Mouse (Mus musculus): ENCODE results near the gene Srsf6. TPM values are rescaled to one million over a fixed set of nuclear protein-coding genes. Genes with fewer than 3 reads are reported as not detected.

Srsf6 gene
- polyA plus RNA-seq, 1 experiment from 2014 or later = 112 TPM

DNA sequence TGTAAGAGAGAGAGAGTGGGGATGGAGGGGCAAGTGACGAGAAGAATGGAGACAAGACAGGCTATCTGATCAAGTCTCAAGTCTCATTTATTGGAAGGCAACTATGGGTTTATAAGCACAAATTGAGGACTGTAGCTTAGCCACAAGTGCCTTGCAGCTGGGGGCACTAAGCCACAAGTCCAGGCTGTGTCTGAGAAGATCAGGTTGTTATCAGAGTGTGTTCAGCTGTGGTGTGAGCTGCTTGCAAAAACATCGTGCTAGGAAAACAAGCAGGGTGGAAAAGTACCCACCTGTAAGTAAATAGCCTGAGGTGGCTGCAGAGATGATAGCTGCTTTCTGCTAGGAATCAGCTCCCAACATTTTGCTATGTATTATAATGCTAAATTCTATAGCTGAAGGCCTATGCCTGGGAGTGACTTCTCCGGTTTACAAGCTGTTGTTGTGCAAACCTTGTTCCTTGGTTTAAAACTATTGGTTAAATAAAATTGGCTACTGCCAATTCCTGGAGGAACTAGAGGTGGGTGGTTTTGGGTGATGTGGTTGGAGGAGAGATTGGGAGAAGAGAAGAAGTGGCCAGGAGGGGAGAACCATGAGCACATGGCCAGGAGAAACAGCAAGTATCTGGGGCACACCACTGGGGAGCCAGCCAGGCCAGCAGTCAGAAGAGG, 3.3 kb upstream of the Srsf6 start:
- no peaks in the 10 kb centered on the region for H3K27me3 ChIP-seq (replicated peaks; ENCODE audit: control insufficient read depth, insufficient read depth, low read length)
- no peak overlapping the region for H3K27ac ChIP-seq (ENCODE audit: low read depth, low read length)
- H3K36me3 ChIP-seq (ENCODE audit: control insufficient read depth, insufficient read depth, low read length) = no peaks in the 10 kb centered on the region
- no peak overlapping the region for H3K9ac ChIP-seq (ENCODE audit: low read depth, low read length)
- H3K4me1 ChIP-seq (ENCODE audit: control insufficient read depth, insufficient read depth, low read depth, low read length) = peaks cover 10% of the 10 kb centered on the region
- H3K4me2 ChIP-seq (ENCODE audit: low read length) = no peak overlapping the region
- H3K9me3 ChIP-seq (ENCODE audit: control insufficient read depth, low read length) = no peaks in the 10 kb centered on the region
- ATAC-seq = no peak
- 74% methylated on average over 3 of the region's 3 CpGs for WGBS
- H3K4me3 ChIP-seq (ENCODE audit: low read length) = no peak overlapping the region

DNA sequence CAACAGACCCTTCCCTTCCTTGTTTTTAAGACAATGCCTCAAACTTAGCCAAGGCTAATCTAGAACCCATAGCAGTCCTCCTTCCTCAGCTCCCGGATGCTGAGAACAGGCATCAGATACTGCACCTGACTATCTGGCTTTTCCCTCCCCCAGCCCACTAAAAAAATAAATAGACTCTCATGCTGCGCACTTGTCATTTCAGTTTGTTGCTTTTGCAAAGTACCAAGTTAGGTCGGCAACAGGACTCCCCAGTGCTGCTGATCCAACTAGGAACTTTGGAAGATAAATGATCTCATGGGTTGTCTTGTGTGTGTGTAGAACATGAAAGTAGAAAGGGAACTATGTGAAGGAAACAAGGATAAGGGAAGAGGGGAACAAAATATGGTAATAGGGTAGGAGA, 1.6 kb upstream of the Srsf6 start:
- Histone ChIP-seq H3K4me2 (ENCODE audit: low read length) (no peak overlapping the region), H3K4me3 (ENCODE audit: low read length) (no peak overlapping the region), H3K36me3 (ENCODE audit: control insufficient read depth, insufficient read depth, low read length) (peaks cover 11% of the 10 kb centered on the region), H3K27me3 (replicated peaks; ENCODE audit: control insufficient read depth, insufficient read depth, low read length) (no peaks in the 10 kb centered on the region), H3K9me3 (ENCODE audit: control insufficient read depth, low read length) (no peaks in the 10 kb centered on the region), H3K27ac (ENCODE audit: low read depth, low read length) (no peak overlapping the region), H3K4me1 (ENCODE audit: control insufficient read depth, insufficient read depth, low read depth, low read length) (peaks cover 15% of the 10 kb centered on the region), H3K9ac (ENCODE audit: low read depth, low read length) (no peak overlapping the region)
- WGBS = 82% methylated on average over 3 of the region's 3 CpGs
- no peak for ATAC-seq

DNA sequence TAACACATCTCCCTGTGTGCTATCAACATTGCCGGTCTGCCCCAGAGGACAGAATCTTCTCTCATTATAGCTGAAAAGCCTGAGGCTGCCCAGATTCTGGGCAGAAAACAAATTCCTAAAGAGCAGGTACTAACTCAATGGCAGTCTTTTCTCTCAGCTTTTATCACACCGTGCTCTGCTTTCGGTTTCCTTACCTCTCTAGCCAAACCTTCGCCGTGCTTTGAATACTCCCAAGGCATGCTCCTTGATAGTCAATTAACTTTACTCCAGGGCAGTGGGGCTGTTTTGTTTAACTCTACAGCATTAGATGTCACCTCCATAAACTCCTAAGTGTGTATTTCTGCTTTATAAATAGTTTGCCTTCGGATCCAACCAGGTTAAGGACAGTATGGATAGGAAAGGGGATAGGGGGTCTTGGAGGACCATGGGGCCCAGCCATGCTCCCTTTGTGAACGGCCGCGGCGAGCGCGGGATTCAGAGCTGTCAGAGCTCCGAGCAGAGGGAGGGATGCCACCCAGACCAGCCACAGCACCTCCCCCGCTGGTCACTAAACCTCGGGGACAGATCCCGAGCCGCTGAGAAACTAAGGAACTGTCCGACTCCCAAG, 709 bp upstream of the Srsf6 start:
- Histone ChIP-seq H3K27ac (ENCODE audit: low read depth, low read length) (peak overlapping the region; percentile 99), H3K4me1 (ENCODE audit: control insufficient read depth, insufficient read depth, low read depth, low read length) (peaks cover 15% of the 10 kb centered on the region), H3K4me2 (ENCODE audit: low read length) (peak overlapping the region; percentile 87), H3K9ac (ENCODE audit: low read depth, low read length) (peak overlapping the region; percentile 100), H3K4me3 (ENCODE audit: low read length) (peak overlapping the region; percentile 100), H3K27me3 (replicated peaks; ENCODE audit: control insufficient read depth, insufficient read depth, low read length) (no peaks in the 10 kb centered on the region), H3K36me3 (ENCODE audit: control insufficient read depth, insufficient read depth, low read length) (peaks cover 15% of the 10 kb centered on the region), H3K9me3 (ENCODE audit: control insufficient read depth, low read length) (no peaks in the 10 kb centered on the region)
- 0 out of 2 replicates have a peak, but pooled peaks have one; percentile 3 for ATAC-seq
- 2% methylated on average over 18 of the region's 18 CpGs for WGBS

DNA sequence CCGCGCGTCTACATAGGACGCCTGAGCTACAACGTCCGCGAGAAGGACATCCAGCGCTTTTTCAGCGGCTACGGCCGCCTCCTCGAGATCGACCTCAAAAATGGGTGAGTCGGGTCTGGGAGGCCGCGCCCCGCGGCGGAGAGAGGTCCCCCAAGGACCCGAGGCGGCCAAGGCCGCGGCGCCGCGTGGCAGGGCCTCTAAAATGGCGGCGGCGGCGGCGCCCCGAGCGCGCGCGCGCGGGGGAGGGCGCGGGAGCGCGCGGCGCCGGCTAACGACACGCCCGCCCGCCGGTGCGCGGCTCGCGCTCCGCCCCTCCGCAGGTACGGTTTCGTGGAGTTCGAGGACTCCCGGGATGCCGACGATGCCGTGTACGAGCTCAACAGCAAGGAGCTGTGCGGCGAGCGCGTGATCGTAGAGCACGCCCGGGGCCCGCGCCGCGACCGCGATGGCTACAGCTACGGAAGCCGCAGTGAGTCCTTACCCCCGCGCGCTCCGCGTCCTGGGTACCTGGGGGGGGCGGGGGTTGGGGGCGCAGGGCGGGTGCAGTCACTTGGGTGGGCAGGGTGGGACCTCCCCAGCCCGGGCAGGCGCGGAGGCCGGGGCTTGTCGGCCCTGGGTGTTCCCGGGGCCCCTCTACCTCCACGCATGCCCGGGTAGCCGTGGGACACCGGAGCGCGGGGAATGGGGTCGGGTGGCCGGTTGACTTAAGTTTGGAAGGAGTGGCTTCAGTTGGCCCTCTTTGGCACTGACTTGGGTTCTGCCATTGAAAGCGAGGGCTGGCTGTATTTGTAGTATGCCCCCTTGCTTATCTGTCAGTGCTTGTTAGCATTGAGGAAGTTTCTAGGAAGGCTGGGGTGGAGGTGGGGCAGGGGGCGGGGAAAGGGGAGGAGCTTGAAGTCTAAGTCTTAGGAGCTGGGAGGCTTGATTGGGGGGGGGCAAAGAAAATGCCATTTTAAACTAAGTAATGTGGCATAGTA, 634 bp downstream of the Srsf6 start:
- H3K9ac ChIP-seq (ENCODE audit: low read depth, low read length) = peak overlapping the region; percentile 100
- H3K4me1 ChIP-seq (ENCODE audit: control insufficient read depth, insufficient read depth, low read depth, low read length) = peaks cover 15% of the 10 kb centered on the region
- peak overlapping the region; percentile 99 for H3K27ac ChIP-seq (ENCODE audit: low read depth, low read length)
- ATAC-seq = peak; percentile 49
- H3K36me3 ChIP-seq (ENCODE audit: control insufficient read depth, insufficient read depth, low read length) = peaks cover 23% of the 10 kb centered on the region
- no peaks in the 10 kb centered on the region for H3K27me3 ChIP-seq (replicated peaks; ENCODE audit: control insufficient read depth, insufficient read depth, low read length)
- H3K9me3 ChIP-seq (ENCODE audit: control insufficient read depth, low read length) = no peaks in the 10 kb centered on the region
- 0% methylated on average over 51 of the region's 103 CpGs for WGBS
- peak overlapping the region; percentile 100 for H3K4me3 ChIP-seq (ENCODE audit: low read length)
- peak overlapping the region; percentile 69 for H3K4me2 ChIP-seq (ENCODE audit: low read length)

DNA sequence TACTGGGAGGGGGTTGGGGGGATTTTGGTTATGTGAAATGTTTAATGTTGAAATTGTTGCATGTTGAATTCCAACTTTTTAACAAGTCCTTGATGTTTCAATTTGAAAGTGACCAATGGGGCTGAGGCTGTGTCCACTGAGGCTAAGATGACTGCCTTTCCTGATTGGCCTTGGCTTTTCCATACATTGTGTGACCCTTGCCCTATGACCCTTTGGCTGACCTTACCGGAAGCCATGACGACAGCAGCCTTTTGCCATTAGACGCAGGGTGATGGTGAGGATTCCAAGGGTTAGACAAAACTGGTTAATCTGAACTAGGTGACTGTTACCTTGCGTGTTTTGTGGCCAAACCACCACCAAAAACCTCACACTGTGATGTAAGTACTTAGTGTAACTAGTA, 1.4 kb downstream of the Srsf6 start:
- no peak for ATAC-seq
- Histone ChIP-seq H3K4me1 (ENCODE audit: control insufficient read depth, insufficient read depth, low read depth, low read length) (peaks cover 15% of the 10 kb centered on the region), H3K4me2 (ENCODE audit: low read length) (peak overlapping the region; percentile 69), H3K9ac (ENCODE audit: low read depth, low read length) (peak overlapping the region; percentile 38; the same call in 1 of the 2 replicates), H3K27ac (ENCODE audit: low read depth, low read length) (no peak overlapping the region), H3K27me3 (replicated peaks; ENCODE audit: control insufficient read depth, insufficient read depth, low read length) (no peaks in the 10 kb centered on the region), H3K36me3 (ENCODE audit: control insufficient read depth, insufficient read depth, low read length) (peaks cover 28% of the 10 kb centered on the region), H3K9me3 (ENCODE audit: control insufficient read depth, low read length) (no peaks in the 10 kb centered on the region), H3K4me3 (ENCODE audit: low read length) (peak overlapping the region; percentile 100)
- 34% methylated on average over 4 of the region's 4 CpGs for WGBS

DNA sequence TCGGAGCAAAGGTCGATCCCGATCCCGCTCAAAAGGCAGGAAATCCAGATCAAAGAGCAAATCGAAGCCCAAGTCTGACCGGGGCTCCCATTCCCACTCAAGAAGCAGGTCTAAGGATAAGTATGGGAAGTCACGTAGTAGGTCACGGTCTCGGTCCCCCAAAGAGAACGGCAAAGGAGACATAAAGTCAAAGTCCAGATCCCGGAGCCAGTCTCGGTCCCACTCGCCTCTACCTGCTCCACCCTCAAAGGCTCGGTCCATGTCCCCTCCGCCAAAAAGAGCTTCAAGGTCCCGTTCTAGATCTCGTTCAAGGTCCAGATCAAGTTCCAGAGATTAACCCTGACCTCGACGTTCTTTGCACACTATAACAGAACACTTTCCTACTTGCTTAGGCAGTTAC, 3.1 kb downstream of the Srsf6 start:
- Histone ChIP-seq H3K9me3 (ENCODE audit: control insufficient read depth, low read length) (no peaks in the 10 kb centered on the region), H3K9ac (ENCODE audit: low read depth, low read length) (no peak overlapping the region), H3K4me3 (ENCODE audit: low read length) (no peak overlapping the region), H3K4me1 (ENCODE audit: control insufficient read depth, insufficient read depth, low read depth, low read length) (peaks cover 15% of the 10 kb centered on the region), H3K27me3 (replicated peaks; ENCODE audit: control insufficient read depth, insufficient read depth, low read length) (no peaks in the 10 kb centered on the region), H3K36me3 (ENCODE audit: control insufficient read depth, insufficient read depth, low read length) (peaks cover 38% of the 10 kb centered on the region), H3K4me2 (ENCODE audit: low read length) (no peak overlapping the region), H3K27ac (ENCODE audit: low read depth, low read length) (no peak overlapping the region)
- WGBS = 95% methylated on average over 19 of the region's 19 CpGs
- ATAC-seq = no peak

DNA sequence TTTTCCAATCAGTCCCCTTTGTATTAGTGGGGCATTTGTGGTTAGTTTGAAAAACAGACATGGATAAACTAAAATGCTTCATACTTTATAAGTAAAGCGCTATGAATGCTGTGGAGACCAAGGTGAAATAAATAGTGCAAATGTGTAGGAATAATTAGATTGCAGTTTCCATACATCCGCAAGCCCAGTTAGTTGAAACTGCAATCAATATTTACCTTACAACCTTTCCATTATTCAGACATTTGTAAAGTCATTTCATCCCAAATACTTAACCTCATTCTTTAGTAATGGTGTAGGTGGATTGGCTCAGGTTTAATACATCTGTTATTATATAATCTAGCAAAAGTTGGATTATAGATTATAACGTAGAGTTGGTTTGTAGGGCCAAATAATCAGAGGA, 4.4 kb downstream of the Srsf6 start:
- 98% methylated on average over 3 of the region's 3 CpGs for WGBS
- H3K4me2 ChIP-seq (ENCODE audit: low read length) = no peak overlapping the region
- ATAC-seq = no peak
- H3K9me3 ChIP-seq (ENCODE audit: control insufficient read depth, low read length) = no peaks in the 10 kb centered on the region
- H3K27ac ChIP-seq (ENCODE audit: low read depth, low read length) = no peak overlapping the region
- peaks cover 11% of the 10 kb centered on the region for H3K4me1 ChIP-seq (ENCODE audit: control insufficient read depth, insufficient read depth, low read depth, low read length)
- H3K9ac ChIP-seq (ENCODE audit: low read depth, low read length) = no peak overlapping the region
- no peak overlapping the region for H3K4me3 ChIP-seq (ENCODE audit: low read length)
- peaks cover 47% of the 10 kb centered on the region for H3K36me3 ChIP-seq (ENCODE audit: control insufficient read depth, insufficient read depth, low read length)
- no peaks in the 10 kb centered on the region for H3K27me3 ChIP-seq (replicated peaks; ENCODE audit: control insufficient read depth, insufficient read depth, low read length)

DNA sequence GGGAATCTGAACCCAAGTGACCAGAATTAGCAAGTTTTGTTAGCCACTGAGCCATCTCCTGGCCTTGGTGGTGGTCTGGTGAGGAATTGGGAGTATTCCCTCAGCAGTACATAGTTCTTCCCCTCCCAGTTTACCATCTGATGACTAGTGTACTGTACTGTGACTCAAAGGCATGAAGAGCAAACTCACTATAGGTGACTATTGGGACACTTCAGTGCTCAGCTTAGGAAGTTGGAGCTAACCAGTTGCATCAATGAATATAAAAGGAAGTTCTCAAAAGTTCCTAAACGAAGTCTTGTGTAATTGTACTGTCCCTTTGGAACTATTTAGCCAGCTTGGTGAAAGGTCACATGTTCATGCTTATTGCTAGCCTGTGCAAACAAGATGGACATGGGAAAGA, 8.2 kb downstream of the Srsf6 start:
- H3K27me3 ChIP-seq (replicated peaks; ENCODE audit: control insufficient read depth, insufficient read depth, low read length) = no peaks in the 10 kb centered on the region; the same call in 1 of the 2 replicates
- H3K9me3 ChIP-seq (ENCODE audit: control insufficient read depth, low read length) = no peaks in the 10 kb centered on the region
- H3K36me3 ChIP-seq (ENCODE audit: control insufficient read depth, insufficient read depth, low read length) = peaks cover 40% of the 10 kb centered on the region
- H3K9ac ChIP-seq (ENCODE audit: low read depth, low read length) = no peak overlapping the region
- ATAC-seq = no peak
- H3K27ac ChIP-seq (ENCODE audit: low read depth, low read length) = no peak overlapping the region
- H3K4me1 ChIP-seq (ENCODE audit: control insufficient read depth, insufficient read depth, low read depth, low read length) = peaks cover 10% of the 10 kb centered on the region
- no peak overlapping the region for H3K4me2 ChIP-seq (ENCODE audit: low read length)
- no peak overlapping the region for H3K4me3 ChIP-seq (ENCODE audit: low read length)
- WGBS = 79% methylated on average over 1 of the region's 1 CpGs
